Mouse (Mus musculus): ENCODE data around the gene Pop4. TPM values are rescaled to one million over a fixed set of nuclear protein-coding genes. Genes with fewer than 3 reads are reported as not detected.
"Not testable (repeated sequence)": the region's sequence is repeated elsewhere in the genome, so short reads cannot be mapped to it uniquely, and the experiment has no call there.

Gene Pop4
- polyA plus RNA-seq (2015; fragmentation: Nextera tagmentation; extraction: Ambion mirVana): 88.1 and 91.0 TPM in 2 replicates

GRCm38 (mm10) chr7:38270703-38271510 is at the start of gene Pop4:
TSS of gene Pop4 (minus strand) at chr7:38271423.
- Histone ChIP-seq H3K27me3 (replicated peaks; ENCODE audit: control insufficient read depth, insufficient read depth, low read length) (no peaks in the 10 kb centered on the region), H3K4me2 (ENCODE audit: low read length) (peak within 1 kb of the TSS; percentile 93), H3K27ac (ENCODE audit: low read length) (peak within 1 kb of the TSS; percentile 48), H3K4me3 (replicated peaks; ENCODE audit: low read length) (peak within 1 kb of the TSS; percentile 73), H3K4me1 (replicated peaks; ENCODE audit: control insufficient read depth, insufficient read depth, low read length) (peaks cover 12% of the 10 kb centered on the region), H3K9me3 (ENCODE audit: control insufficient read depth, low read length) (no peaks in the 10 kb centered on the region), H3K9ac (replicated peaks; ENCODE audit: low read depth, low read length) (peak within 1 kb of the TSS; percentile 60), H3K36me3 (ENCODE audit: control insufficient read depth, insufficient read depth) (peaks cover 14% of the 10 kb centered on the region)
- peak; percentile 96 for ATAC-seq
- under 1% methylated on average over 38 of the region's 38 CpGs for WGBS

GRCm38 (mm10) chr7:38320641-38321040 is 49.4 kb upstream of the Pop4 start:
- H3K27me3 ChIP-seq (replicated peaks; ENCODE audit: control insufficient read depth, insufficient read depth, low read length): no peaks in the 10 kb centered on the region
- no peaks in the 10 kb centered on the region for H3K4me1 ChIP-seq (replicated peaks; ENCODE audit: control insufficient read depth, insufficient read depth, low read length)
- H3K9ac ChIP-seq (replicated peaks; ENCODE audit: low read depth, low read length): no peak overlapping the region
- H3K4me3 ChIP-seq (replicated peaks; ENCODE audit: low read length): no peak overlapping the region
- no peak for ATAC-seq
- H3K27ac ChIP-seq (ENCODE audit: low read length): no peak overlapping the region
- no peaks in the 10 kb centered on the region for H3K9me3 ChIP-seq (ENCODE audit: control insufficient read depth, low read length)
- H3K36me3 ChIP-seq (ENCODE audit: control insufficient read depth, insufficient read depth): no peaks in the 10 kb centered on the region
- 92% methylated on average over 2 of the region's 2 CpGs for WGBS
- H3K4me2 ChIP-seq (ENCODE audit: low read length): no peak overlapping the region

GRCm38 (mm10) chr7:38282192-38282591 is 11.0 kb upstream of the Pop4 start:
- 28% methylated on average over 4 of the region's 4 CpGs for WGBS
- not testable (repeated sequence) for H3K27ac ChIP-seq (ENCODE audit: low read length); H3K36me3 ChIP-seq (ENCODE audit: control insufficient read depth, insufficient read depth); H3K27me3 ChIP-seq (replicated peaks; ENCODE audit: control insufficient read depth, insufficient read depth, low read length); ATAC-seq; H3K9me3 ChIP-seq (ENCODE audit: control insufficient read depth, low read length); H3K4me3 ChIP-seq (replicated peaks; ENCODE audit: low read length); H3K9ac ChIP-seq (replicated peaks; ENCODE audit: low read depth, low read length); H3K4me1 ChIP-seq (replicated peaks; ENCODE audit: control insufficient read depth, insufficient read depth, low read length); H3K4me2 ChIP-seq (ENCODE audit: low read length)

GRCm38 (mm10) chr7:38272551-38272950 is 1.3 kb upstream of the Pop4 start:
- peaks cover 5% of the 10 kb centered on the region; the same call in 1 of the 2 replicates for H3K36me3 ChIP-seq (ENCODE audit: control insufficient read depth, insufficient read depth)
- H3K27ac ChIP-seq (ENCODE audit: low read length): no peak overlapping the region
- no peak overlapping the region for H3K4me2 ChIP-seq (ENCODE audit: low read length)
- H3K9ac ChIP-seq (replicated peaks; ENCODE audit: low read depth, low read length): no peak overlapping the region
- H3K4me3 ChIP-seq (replicated peaks; ENCODE audit: low read length): no peak overlapping the region
- no peaks in the 10 kb centered on the region for H3K27me3 ChIP-seq (replicated peaks; ENCODE audit: control insufficient read depth, insufficient read depth, low read length)
- H3K4me1 ChIP-seq (replicated peaks; ENCODE audit: control insufficient read depth, insufficient read depth, low read length): peaks cover 12% of the 10 kb centered on the region
- ATAC-seq: no peak
- no peaks in the 10 kb centered on the region for H3K9me3 ChIP-seq (ENCODE audit: control insufficient read depth, low read length)

GRCm38 (mm10) chr7:38271859-38272258 is 636 bp upstream of the Pop4 start:
- Histone ChIP-seq H3K9ac (replicated peaks; ENCODE audit: low read depth, low read length) (peak overlapping the region; percentile 60; the same call in 1 of the 2 replicates), H3K4me3 (replicated peaks; ENCODE audit: low read length) (peak overlapping the region; percentile 73), H3K9me3 (ENCODE audit: control insufficient read depth, low read length) (no peaks in the 10 kb centered on the region), H3K27me3 (replicated peaks; ENCODE audit: control insufficient read depth, insufficient read depth, low read length) (no peaks in the 10 kb centered on the region), H3K27ac (ENCODE audit: low read length) (no peak overlapping the region), H3K36me3 (ENCODE audit: control insufficient read depth, insufficient read depth) (peaks cover 8% of the 10 kb centered on the region), H3K4me2 (ENCODE audit: low read length) (peak overlapping the region; percentile 58), H3K4me1 (replicated peaks; ENCODE audit: control insufficient read depth, insufficient read depth, low read length) (peaks cover 12% of the 10 kb centered on the region)
- peak; percentile 12; the same call in 1 of the 2 replicates for ATAC-seq
- 10% methylated on average over 4 of the region's 4 CpGs for WGBS

- no peak for ATAC-seq
- Histone ChIP-seq H3K9me3 (ENCODE audit: control insufficient read depth, low read length) (no peaks in the 10 kb centered on the region), H3K36me3 (ENCODE audit: control insufficient read depth, insufficient read depth) (peaks cover 10% of the 10 kb centered on the region), H3K4me3 (replicated peaks; ENCODE audit: low read length) (peak overlapping the region; percentile 73), H3K27me3 (replicated peaks; ENCODE audit: control insufficient read depth, insufficient read depth, low read length) (no peaks in the 10 kb centered on the region), H3K4me2 (ENCODE audit: low read length) (peak overlapping the region; percentile 58), H3K27ac (ENCODE audit: low read length) (peak overlapping the region; percentile 11), H3K9ac (replicated peaks; ENCODE audit: low read depth, low read length) (peak overlapping the region; percentile 60), H3K4me1 (replicated peaks; ENCODE audit: control insufficient read depth, insufficient read depth, low read length) (peaks cover 12% of the 10 kb centered on the region)
- WGBS: 1% methylated on average over 11 of the region's 11 CpGs
These were observed 238 bp upstream of the Pop4 start for GRCm38 (mm10) chr7:38271511-38271811.

GRCm38 (mm10) chr7:38267006-38267680 is 4.1 kb downstream of the Pop4 start:
- H3K27ac ChIP-seq (ENCODE audit: low read length): no peak overlapping the region
- no peak overlapping the region for H3K4me3 ChIP-seq (replicated peaks; ENCODE audit: low read length)
- peaks cover 15% of the 10 kb centered on the region for H3K4me1 ChIP-seq (replicated peaks; ENCODE audit: control insufficient read depth, insufficient read depth, low read length)
- H3K9me3 ChIP-seq (ENCODE audit: control insufficient read depth, low read length): no peaks in the 10 kb centered on the region
- H3K9ac ChIP-seq (replicated peaks; ENCODE audit: low read depth, low read length): no peak overlapping the region
- peaks cover 35% of the 10 kb centered on the region for H3K36me3 ChIP-seq (ENCODE audit: control insufficient read depth, insufficient read depth)
- no peaks in the 10 kb centered on the region for H3K27me3 ChIP-seq (replicated peaks; ENCODE audit: control insufficient read depth, insufficient read depth, low read length)
- H3K4me2 ChIP-seq (ENCODE audit: low read length): no peak overlapping the region
- WGBS: 92% methylated on average over 8 of the region's 8 CpGs
- ATAC-seq: no peak

GRCm38 (mm10) chr7:38262406-38262805 is 8.8 kb downstream of the Pop4 start:
- Histone ChIP-seq H3K4me3 (replicated peaks; ENCODE audit: low read length) (no peak overlapping the region), H3K27ac (ENCODE audit: low read length) (no peak overlapping the region), H3K4me2 (ENCODE audit: low read length) (no peak overlapping the region), H3K27me3 (replicated peaks; ENCODE audit: control insufficient read depth, insufficient read depth, low read length) (no peaks in the 10 kb centered on the region), H3K36me3 (ENCODE audit: control insufficient read depth, insufficient read depth) (peaks cover 37% of the 10 kb centered on the region), H3K4me1 (replicated peaks; ENCODE audit: control insufficient read depth, insufficient read depth, low read length) (peaks cover 3% of the 10 kb centered on the region; the same call in 1 of the 2 replicates), H3K9me3 (ENCODE audit: control insufficient read depth, low read length) (no peaks in the 10 kb centered on the region), H3K9ac (replicated peaks; ENCODE audit: low read depth, low read length) (no peak overlapping the region)
- 53% methylated on average over 5 of the region's 5 CpGs for WGBS
- 0 out of 2 replicates have a peak, but pooled peaks have one; percentile 20 for ATAC-seq

- Histone ChIP-seq H3K27me3 (replicated peaks; ENCODE audit: control insufficient read depth, insufficient read depth, low read length) (no peaks in the 10 kb centered on the region), H3K4me1 (replicated peaks; ENCODE audit: control insufficient read depth, insufficient read depth, low read length) (peaks cover 5% of the 10 kb centered on the region; the same call in 1 of the 2 replicates), H3K4me2 (ENCODE audit: low read length) (no peak overlapping the region), H3K4me3 (replicated peaks; ENCODE audit: low read length) (no peak overlapping the region), H3K9ac (replicated peaks; ENCODE audit: low read depth, low read length) (no peak overlapping the region), H3K9me3 (ENCODE audit: control insufficient read depth, low read length) (no peaks in the 10 kb centered on the region), H3K36me3 (ENCODE audit: control insufficient read depth, insufficient read depth) (peaks cover 23% of the 10 kb centered on the region), H3K27ac (ENCODE audit: low read length) (no peak overlapping the region)
- no peak for ATAC-seq
- WGBS: 92% methylated on average over 2 of the region's 2 CpGs
These were observed 11.6 kb downstream of the Pop4 start for GRCm38 (mm10) chr7:38259631-38260030.
